Mouse (Mus musculus) monocyte, adult 2 months (primary cell): ENCODE data around the gene Ceacam18.

Source experiments
- DNase-seq, 2 experiments: peaks; one replicate each; pipeline ENCODE4 v3.0.0; 2022; ENCODE audit warnings: low spot score in 2 of 2, low read depth in 1 of 2

The Ceacam18 gene

GRCm38 (mm10) chr7:43634500-43634899 is at the start of gene Ceacam18:
Gene Ceacam18 (plus strand): TSS chr7:43634707.
- no peak for DNase-seq

- DNase-seq = no peak
These were observed 49.7 kb upstream of the Ceacam18 start for GRCm38 (mm10) chr7:43584790-43585189.

DNA sequence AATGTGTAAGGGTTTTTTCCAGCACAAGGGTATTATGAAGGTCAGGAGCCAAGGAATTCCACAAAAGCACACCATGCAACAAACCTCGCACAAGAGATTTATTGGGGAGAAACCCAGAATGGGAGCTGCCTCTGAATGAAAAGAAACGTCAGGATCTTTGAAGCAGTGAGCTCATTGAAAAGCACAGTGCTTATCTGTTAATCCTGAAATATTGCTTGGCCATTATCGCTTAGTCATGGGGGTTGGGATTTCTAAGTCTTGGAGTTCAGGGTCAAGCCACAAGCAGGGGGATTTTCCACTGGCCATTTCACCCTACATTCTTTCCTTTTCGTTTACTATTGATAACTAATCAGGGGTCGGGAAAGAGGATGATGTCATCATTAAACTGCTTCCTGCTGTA is 32.6 kb upstream of the Ceacam18 start:
- DNase-seq = no peak

DNA sequence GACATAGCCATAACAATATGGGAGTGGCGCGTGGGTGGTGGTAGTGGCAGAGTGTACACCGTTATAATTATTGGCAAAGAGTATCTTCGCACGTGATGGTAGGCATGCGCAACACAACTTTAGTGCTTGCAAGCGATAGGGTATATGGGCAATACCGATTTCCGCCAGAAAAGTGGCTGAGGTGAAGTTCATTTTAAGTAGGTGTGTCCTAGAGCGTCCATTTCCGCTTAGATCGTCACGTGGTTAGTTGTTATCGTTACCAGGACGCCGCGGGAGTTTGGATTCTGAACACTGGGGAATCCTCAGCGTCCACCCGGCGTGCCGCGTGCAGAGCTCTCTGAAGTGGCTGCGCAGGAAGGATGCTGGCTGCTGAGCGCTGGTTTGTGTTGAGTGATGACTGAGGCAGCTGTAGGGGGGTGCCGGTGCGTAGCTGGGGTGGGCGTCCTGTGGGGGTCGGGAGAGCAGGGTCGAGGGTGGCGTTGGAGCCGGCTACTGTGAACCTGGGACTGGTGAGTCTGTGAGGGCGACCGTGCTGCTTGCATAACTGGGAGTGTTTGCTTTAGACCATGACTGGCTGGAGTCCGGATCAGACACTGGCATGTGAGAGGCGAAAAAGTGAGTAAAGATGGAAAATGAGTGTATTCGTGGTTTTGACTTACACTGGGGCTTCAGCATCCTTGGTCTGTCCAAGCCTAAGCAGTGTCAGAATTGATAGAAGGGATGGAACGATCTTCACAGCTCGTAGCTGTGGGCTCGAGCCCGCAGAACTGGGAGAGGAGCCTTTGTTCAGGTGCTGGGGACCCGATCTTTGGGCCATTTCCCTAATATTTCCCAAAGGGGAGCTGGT is 27.4 kb upstream of the Ceacam18 start, which contains the start of gene Zfp819:
Zfp819 (plus strand) TSS at position 274 of the 847 bp plus-strand sequence.
- peak; percentile 23 to 49 for DNase-seq

- DNase-seq = peak; percentile 22 to 46
These were observed 26.7 kb upstream of the Ceacam18 start for GRCm38 (mm10) chr7:43607743-43608287.

DNA sequence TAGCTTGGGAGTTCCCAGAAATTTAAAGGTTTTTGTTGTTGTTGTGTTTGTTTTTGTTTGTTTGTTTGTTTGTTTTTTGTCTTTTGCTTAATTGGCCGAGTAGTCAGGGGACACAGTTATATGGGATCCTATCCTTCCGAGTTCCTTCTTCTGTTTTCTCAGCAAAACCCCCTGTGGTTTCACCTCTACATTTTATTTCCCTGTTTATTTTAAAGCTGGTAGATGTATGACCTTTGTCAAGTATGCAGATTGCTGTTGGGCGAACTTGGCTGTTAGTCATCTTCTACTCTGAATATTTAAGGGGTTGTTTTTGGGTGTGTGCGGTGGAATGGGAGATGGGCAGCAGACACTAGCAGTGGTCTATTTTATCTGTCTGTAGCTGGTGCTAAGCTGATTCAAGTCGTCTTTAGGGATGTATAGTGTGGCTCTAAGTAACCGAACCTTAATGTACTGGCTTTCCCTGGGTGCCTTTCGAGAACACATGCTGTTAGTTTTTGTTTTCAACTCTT is 26.1 kb upstream of the Ceacam18 start:
- DNase-seq = no peak

GRCm38 (mm10) chr7:43613816-43614551 is 20.5 kb upstream of the Ceacam18 start:
- no peak for DNase-seq

DNA sequence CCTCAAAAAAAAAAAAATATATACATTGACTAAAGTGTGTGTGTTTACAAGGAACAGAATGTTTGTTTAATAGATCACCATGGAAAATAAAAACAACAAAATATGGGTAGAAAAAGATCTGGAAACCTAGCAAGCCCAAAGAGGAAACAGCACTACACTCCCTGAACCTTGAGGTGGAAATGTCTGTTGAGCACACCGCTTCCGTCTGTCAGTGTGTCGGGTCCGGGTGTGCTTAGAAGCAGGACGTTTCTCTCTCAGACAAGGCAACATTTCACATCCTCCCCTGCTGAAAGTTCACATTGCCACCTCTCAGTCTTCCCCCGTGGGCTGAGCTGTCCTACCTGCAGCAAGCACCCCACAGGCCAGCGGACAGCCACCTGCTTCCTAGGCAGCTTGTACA is 11.6 kb upstream of the Ceacam18 start:
- no peak for DNase-seq

GRCm38 (mm10) chr7:43623819-43624218 is 10.7 kb upstream of the Ceacam18 start:
- DNase-seq = no peak

- no peak for DNase-seq
These were observed 9.4 kb upstream of the Ceacam18 start for GRCm38 (mm10) chr7:43625065-43625464.

GRCm38 (mm10) chr7:43625794-43626422 is 8.6 kb upstream of the Ceacam18 start:
- no peak for DNase-seq

DNA sequence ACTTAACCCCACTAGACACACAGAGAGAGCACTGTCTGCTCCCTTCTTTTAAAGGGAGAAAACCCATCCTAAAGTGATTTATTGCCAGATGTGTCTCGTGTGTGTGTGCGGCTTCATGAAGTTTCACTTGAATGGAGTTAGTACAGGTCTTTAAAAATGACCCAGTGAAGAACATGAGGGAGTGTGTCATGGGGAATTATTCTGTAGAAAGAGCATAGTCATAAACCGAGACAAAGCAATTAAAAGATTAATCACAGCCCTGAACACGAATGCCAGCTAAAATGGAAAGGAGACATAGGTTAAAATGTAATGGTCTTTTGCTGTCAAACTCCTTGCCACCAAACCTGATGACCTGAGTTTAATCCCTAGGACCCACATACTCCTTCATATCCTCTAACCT is 567 bp upstream of the Ceacam18 start:
- DNase-seq = no peak

GRCm38 (mm10) chr7:43636194-43636593 is 1.7 kb downstream of the Ceacam18 start:
- DNase-seq = peak in 1 of 2 experiments; percentile 6

GRCm38 (mm10) chr7:43637118-43637517 is 2.6 kb downstream of the Ceacam18 start:
- DNase-seq = peak in 1 of 2 experiments; percentile 18

- peak in 1 of 2 experiments; percentile 28 for DNase-seq
These were observed 8.1 kb downstream of the Ceacam18 start for GRCm38 (mm10) chr7:43642587-43642986.

DNA sequence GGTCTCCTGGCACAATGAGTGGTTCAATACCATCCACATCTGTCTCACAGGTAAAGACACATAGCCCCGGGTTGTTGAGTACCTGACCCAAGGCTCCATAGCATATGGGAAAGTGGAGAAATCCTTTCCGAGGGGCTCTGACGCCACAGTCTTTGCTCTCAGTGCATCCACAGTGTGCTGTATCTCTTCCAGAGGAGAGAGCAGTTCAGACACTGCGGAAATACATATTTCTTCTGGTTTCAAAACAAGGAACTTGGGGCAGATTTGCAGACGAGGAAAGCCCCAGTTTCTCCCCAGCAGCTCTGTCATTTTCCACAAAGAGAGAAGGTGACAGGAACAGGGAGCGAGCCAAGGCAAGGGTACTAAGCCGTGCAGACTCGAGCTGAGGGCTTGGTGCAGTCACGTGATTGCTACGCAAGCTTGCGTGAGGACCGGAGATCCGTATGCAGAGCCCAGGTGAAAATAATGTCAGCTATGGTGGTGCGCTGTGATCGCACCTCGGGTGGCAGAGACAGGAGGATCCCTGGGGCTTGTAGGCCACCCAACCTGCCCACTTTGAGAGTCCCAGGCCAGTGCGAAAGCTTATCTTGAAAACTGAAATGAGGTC is 8.6 kb downstream of the Ceacam18 start:
- DNase-seq = no peak

- no peak for DNase-seq
These were observed 18.2 kb downstream of the Ceacam18 start for GRCm38 (mm10) chr7:43652683-43653082.

DNA sequence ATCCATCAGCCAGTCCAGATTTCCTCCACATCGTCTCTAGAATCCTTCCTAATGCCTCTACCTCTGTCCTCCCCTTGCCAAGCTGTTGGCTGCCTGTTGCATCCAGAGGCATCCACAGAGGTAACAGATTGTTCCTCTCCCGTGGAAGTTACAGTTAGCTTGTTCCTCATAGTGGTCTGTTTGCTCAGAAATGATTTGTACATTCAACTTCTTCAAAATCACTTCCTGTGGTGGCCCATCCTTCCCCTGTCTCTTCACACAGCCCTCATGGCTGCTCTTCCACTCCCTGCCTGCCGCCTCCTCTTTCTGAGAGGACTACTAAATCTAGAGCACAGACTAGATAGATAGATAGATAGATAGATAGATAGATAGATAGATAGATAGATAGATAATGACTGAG is 20.0 kb downstream of the Ceacam18 start:
- DNase-seq = no peak

DNA sequence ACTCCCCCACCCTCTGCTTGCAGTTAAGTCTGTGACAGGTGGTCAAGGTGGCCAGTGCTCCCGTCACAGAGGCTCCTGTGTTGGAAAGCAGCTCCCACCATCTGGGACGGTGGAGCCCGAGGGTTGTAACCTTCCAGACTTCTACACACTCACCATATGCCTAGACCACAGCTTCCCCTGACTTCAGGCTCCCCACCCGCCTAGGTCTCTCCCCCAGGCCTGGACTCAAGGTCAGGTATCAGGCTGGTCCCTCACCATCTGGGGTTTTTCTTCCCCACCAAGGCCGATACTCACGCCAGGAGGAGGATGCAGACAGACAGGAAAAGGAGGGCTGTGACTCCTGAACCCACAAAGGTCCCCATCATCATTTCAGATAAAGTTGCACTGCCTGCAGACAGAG is 21.7 kb downstream of the Ceacam18 start:
- DNase-seq = no peak

- DNase-seq = no peak
These were observed 25.5 kb downstream of the Ceacam18 start, which contains the start of gene Siglece for GRCm38 (mm10) chr7:43660002-43660401. Gene Siglece (minus strand): TSS chr7:43660161.

- no peak for DNase-seq
These were observed 28.3 kb downstream of the Ceacam18 start for GRCm38 (mm10) chr7:43662804-43663203.
